9 mouse cellular contexts compared by ENCODE assay signal in the genomic region with DNA sequence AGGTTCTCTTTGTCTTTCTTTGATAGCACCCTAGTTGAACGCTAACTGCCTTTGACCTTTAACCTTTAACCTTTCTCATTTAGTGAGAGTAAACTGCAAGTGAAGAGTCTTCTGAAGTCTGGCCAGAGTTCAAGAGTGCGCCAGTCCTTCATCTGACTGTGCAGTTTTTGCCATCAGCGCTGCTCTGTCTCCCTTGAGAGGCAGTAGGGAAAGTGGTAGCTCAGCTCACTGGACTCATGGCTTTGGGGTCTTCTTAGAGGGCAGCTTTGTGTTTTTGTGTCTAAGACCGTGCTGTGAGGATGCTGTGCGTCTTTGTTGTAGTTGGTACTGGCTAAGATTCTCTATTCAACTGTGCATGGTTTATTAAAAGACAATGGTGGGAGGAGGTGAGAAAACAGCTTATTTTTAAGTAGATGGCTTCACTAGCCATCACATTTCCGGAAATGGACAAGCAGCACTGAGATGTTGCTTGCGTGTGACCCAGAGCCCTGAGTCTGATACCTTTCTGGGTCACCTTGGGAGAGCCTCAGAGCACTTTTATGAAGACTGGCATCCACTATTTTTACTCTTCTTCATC. TPM values are rescaled to one million over a fixed set of nuclear protein-coding genes. Genes with fewer than 3 reads are reported as not detected.
DNase-seq lines count a peak whose midpoint lies in the region; ATAC-seq lines count a peak whose summit lies in the region.
"Had no signal": no experiment of that assay in that cellular context is flagged by ENCODE, and none has a peak within 500 bp of the region (broad histone marks: within the 10 kb centered on the region; RNA-seq: fewer than 3 reads in every experiment).

No protein-coding gene starts in this region.

- no peaks in the 10 kb centered on the region for H3K36me3 ChIP-seq in heart, embryonic 15.5 days
- no peaks in the 10 kb centered on the region for H3K36me3 ChIP-seq in intestine, embryonic 15.5 days
- no peaks in the 10 kb centered on the region for H3K36me3 ChIP-seq in midbrain, embryonic 11.5 days (ENCODE audit: control insufficient read depth, insufficient read depth, low read length)

- no peak for DNase-seq in heart, adult 8-10 months (ENCODE audit: low spot score)
- DNase-seq in adipocyte (ENCODE audit: low spot score): peak; percentile 35
- DNase-seq in midbrain, embryonic 11.5 days (ENCODE audit: low spot score, missing footprints): no peak
- no peak for DNase-seq in frontal cortex, postnatal 36 days (ENCODE audit: low spot score in 2 of 2)
- DNase-seq in gastrocnemius, postnatal 10 days: no peak
- no peak for DNase-seq in cerebellum, adult 11 months
- DNase-seq: adrenal gland, adult 8-10 months had no signal

- WGBS in heart, embryonic 15.5 days: 62% methylated on average over 7 of the region's 7 CpGs
- 65% methylated on average over 7 of the region's 7 CpGs for WGBS in intestine, embryonic 15.5 days
- WGBS in midbrain, embryonic 11.5 days: 50% methylated on average over 7 of the region's 7 CpGs

- no peak for ATAC-seq in heart, embryonic 15.5 days (replicated peaks; ENCODE audit: insufficient number of reproducible peaks, insufficient read depth, low FRiP score, low read depth)
- ATAC-seq in intestine, embryonic 15.5 days: no peak
- ATAC-seq in midbrain, embryonic 11.5 days (ENCODE audit: low FRiP score): no peak

- no peaks in the 10 kb centered on the region for H3K27me3 ChIP-seq in heart, embryonic 15.5 days
- no peaks in the 10 kb centered on the region for H3K27me3 ChIP-seq in intestine, embryonic 15.5 days (replicated peaks)
- H3K27me3 ChIP-seq in midbrain, embryonic 11.5 days (ENCODE audit: control insufficient read depth, insufficient read depth, low read length): no peaks in the 10 kb centered on the region

- H3K27ac ChIP-seq in heart, embryonic 15.5 days: no peak overlapping the region
- H3K27ac ChIP-seq in intestine, embryonic 15.5 days: no peak overlapping the region
- no peak overlapping the region for H3K27ac ChIP-seq in midbrain, embryonic 11.5 days (ENCODE audit: low read depth, low read length)

- peaks cover 35% of the 10 kb centered on the region for H3K4me1 ChIP-seq in heart, embryonic 15.5 days (replicated peaks)
- peaks cover 36% of the 10 kb centered on the region for H3K4me1 ChIP-seq in intestine, embryonic 15.5 days (replicated peaks)
- H3K4me1 ChIP-seq in midbrain, embryonic 11.5 days (ENCODE audit: control insufficient read depth, insufficient read depth, low read length): peaks cover 28% of the 10 kb centered on the region

- H3K9me3 ChIP-seq in heart, embryonic 15.5 days (replicated peaks): no peaks in the 10 kb centered on the region
- no peaks in the 10 kb centered on the region for H3K9me3 ChIP-seq in intestine, embryonic 15.5 days
- H3K9me3 ChIP-seq in midbrain, embryonic 11.5 days (ENCODE audit: control insufficient read depth, low read length): no peaks in the 10 kb centered on the region

- H3K4me3 ChIP-seq in heart, embryonic 15.5 days: no peak overlapping the region
- H3K4me3 ChIP-seq in intestine, embryonic 15.5 days (replicated peaks): no peak overlapping the region
- H3K4me3 ChIP-seq in midbrain, embryonic 11.5 days (ENCODE audit: low read depth, low read length): no peak overlapping the region

- H3K4me2 ChIP-seq in heart, embryonic 15.5 days: peak overlapping the region; percentile 65; the same call in 1 of the 2 replicates
- peak overlapping the region; percentile 70 for H3K4me2 ChIP-seq in intestine, embryonic 15.5 days (replicated peaks)
- peak overlapping the region; percentile 18 for H3K4me2 ChIP-seq in midbrain, embryonic 11.5 days

- H3K9ac ChIP-seq in heart, embryonic 15.5 days: no peak overlapping the region
- H3K9ac ChIP-seq in intestine, embryonic 15.5 days: no peak overlapping the region
- no peak overlapping the region for H3K9ac ChIP-seq in midbrain, embryonic 11.5 days (ENCODE audit: low read length)

RNA-seq across cellular contexts. Expression of gene Mtmr12, which starts 1.9 kb away (rescaled TPM):
- 9.5 and 14.1 TPM in 2 replicates for polyA plus RNA-seq in heart, embryonic 15.5 days (2015; fragmentation: Nextera tagmentation; extraction: Ambion mirVana)
- total RNA-seq in heart, adult 8-10 months (2022): 10 to 100 TPM in 2 of 4 experiments, 1 to 10 TPM in 2; 6.8 to 11.1 (median 9.0) TPM
- 16.6 and 17.9 TPM in 2 replicates for polyA plus RNA-seq in intestine, embryonic 15.5 days (2015; fragmentation: Nextera tagmentation; extraction: Ambion mirVana)
- polyA plus RNA-seq in midbrain, embryonic 11.5 days (2014; fragmentation: Nextera tagmentation; extraction: Ambion mirVana): 16.5 and 17.7 TPM in 2 replicates
- 10 to 100 TPM in 1 of 2 experiments, 1 to 10 TPM in 1; 9.0 to 10.9 TPM for total RNA-seq in gastrocnemius, postnatal 10 days (2021)

Comparison
In these comparisons a context has a peak if more than half of its experiments do, and no peak if none do; other contexts are left out.
1. H3K4me2 ChIP-seq: peak in every context shown above with its lines; median percentile 70 in intestine, embryonic 15.5 days; 65 in heart, embryonic 15.5 days; 18 in midbrain, embryonic 11.5 days.